Mouse (Mus musculus) liver (tissue): Measurements from ENCODE around the gene Lsamp.

Experiments
- DNase-seq: peaks from one replicate; pipeline ENCODE4 v3.0.0-alpha.2; 2020; ENCODE audit warnings: mixed read lengths

Gene Lsamp

GRCm38 (mm10) chr16:40960586-40960985 lies 976.4 kb downstream of the Lsamp start:
- no peak for DNase-seq

GRCm38 (mm10) chr16:40968088-40968860 lies 984.1 kb downstream of the Lsamp start:
- DNase-seq: peak; percentile 53

GRCm38 (mm10) chr16:40971382-40971781 lies 987.2 kb downstream of the Lsamp start:
- no peak for DNase-seq

- DNase-seq: no peak
These were observed 989.9 kb downstream of the Lsamp start for GRCm38 (mm10) chr16:40974084-40974483.

GRCm38 (mm10) chr16:40983026-40983425 lies 998.9 kb downstream of the Lsamp start:
- no peak for DNase-seq

- DNase-seq: no peak
These were observed 1023.4 kb downstream of the Lsamp start for GRCm38 (mm10) chr16:41007569-41007968.

GRCm38 (mm10) chr16:41034746-41035145 lies 1050.6 kb downstream of the Lsamp start:
- no peak for DNase-seq

- no peak for DNase-seq
These were observed 1057.5 kb downstream of the Lsamp start for GRCm38 (mm10) chr16:41041686-41042085.

GRCm38 (mm10) chr16:41063270-41063857 lies 1079.2 kb downstream of the Lsamp start:
- DNase-seq: no peak

GRCm38 (mm10) chr16:41073470-41073869 lies 1089.3 kb downstream of the Lsamp start:
- no peak for DNase-seq

GRCm38 (mm10) chr16:41088648-41089047 lies 1104.5 kb downstream of the Lsamp start:
- DNase-seq: no peak

- DNase-seq: no peak
These were observed 1105.9 kb downstream of the Lsamp start for GRCm38 (mm10) chr16:41090092-41090491.

- no peak for DNase-seq
These were observed 1107.1 kb downstream of the Lsamp start for GRCm38 (mm10) chr16:41091259-41091658.

- DNase-seq: no peak
These were observed 1118.6 kb downstream of the Lsamp start for GRCm38 (mm10) chr16:41102805-41103204.

- no peak for DNase-seq
These were observed 1140.2 kb downstream of the Lsamp start for GRCm38 (mm10) chr16:41124361-41124760.

GRCm38 (mm10) chr16:41125051-41125450 lies 1140.9 kb downstream of the Lsamp start:
- no peak for DNase-seq

GRCm38 (mm10) chr16:41131053-41131452 lies 1146.9 kb downstream of the Lsamp start:
- DNase-seq: no peak

GRCm38 (mm10) chr16:41172839-41173238 lies 1188.7 kb downstream of the Lsamp start:
- DNase-seq: no peak

GRCm38 (mm10) chr16:41179557-41179956 lies 1195.4 kb downstream of the Lsamp start:
- no peak for DNase-seq

- no peak for DNase-seq
These were observed 1196.7 kb downstream of the Lsamp start for GRCm38 (mm10) chr16:41180867-41181266.

- DNase-seq: no peak
These were observed 1225.9 kb downstream of the Lsamp start for GRCm38 (mm10) chr16:41210055-41210454.

GRCm38 (mm10) chr16:41235829-41236228 lies 1251.7 kb downstream of the Lsamp start:
- DNase-seq: no peak

- peak; percentile 19 for DNase-seq
These were observed 1258.7 kb downstream of the Lsamp start for GRCm38 (mm10) chr16:41242841-41243240.

- DNase-seq: peak; percentile 9
These were observed 1260.5 kb downstream of the Lsamp start for GRCm38 (mm10) chr16:41244711-41245110.
